Mouse (Mus musculus): ENCODE measurements around the gene 6430550D23Rik. TPM values are rescaled to one million over a fixed set of nuclear protein-coding genes. Genes with fewer than 3 reads are reported as not detected.

Gene 6430550D23Rik
- polyA plus RNA-seq, 1 experiment, result not detected

- 91% methylated on average over 4 of the region's 4 CpGs for WGBS
- TF ChIP-seq CTCF (IDR thresholded peaks at IDR 0.05; ENCODE audit: insufficient read depth, low read depth, low read length), result no peak
- TF ChIP-seq POLR2A (IDR thresholded peaks at IDR 0.05; ENCODE audit: insufficient read depth, low read depth, low read length), result no peak
- no peak overlapping the region for H3K4me3 ChIP-seq (ENCODE audit: insufficient read depth, low read depth, low read length)
Measured at GRCm38 (mm10) chr2:156005393-156005792, 2.4 kb downstream of the 6430550D23Rik start.

GRCm38 (mm10) chr2:155991863-155992321 lies 15.9 kb downstream of the 6430550D23Rik start:
- Histone ChIP-seq H3K27ac (ENCODE audit: insufficient read depth, low read depth, low read length) (no peak overlapping the region), H3K4me1 (ENCODE audit: control insufficient read depth, insufficient read depth, low read length) (peaks cover 11% of the 10 kb centered on the region), H3K4me3 (ENCODE audit: insufficient read depth, low read depth, low read length) (no peak overlapping the region)
- WGBS, result 41% methylated on average over 14 of the region's 14 CpGs
- TF ChIP-seq POLR2A (IDR thresholded peaks at IDR 0.05; ENCODE audit: insufficient read depth, low read depth, low read length), result no peak
- no peak for TF ChIP-seq CTCF (IDR thresholded peaks at IDR 0.05; ENCODE audit: insufficient read depth, low read depth, low read length)

More at GRCm38 (mm10) chr2:156005393-156005792, 2.4 kb downstream of the 6430550D23Rik start:
- H3K27ac ChIP-seq (ENCODE audit: insufficient read depth, low read depth, low read length), result no peak overlapping the region
- peaks cover 10% of the 10 kb centered on the region for H3K4me1 ChIP-seq (ENCODE audit: control insufficient read depth, insufficient read depth, low read length)

GRCm38 (mm10) chr2:155991151-155991550 lies 16.6 kb downstream of the 6430550D23Rik start:
- Histone ChIP-seq H3K4me3 (ENCODE audit: insufficient read depth, low read depth, low read length) (no peak overlapping the region), H3K4me1 (ENCODE audit: control insufficient read depth, insufficient read depth, low read length) (peaks cover 11% of the 10 kb centered on the region), H3K27ac (ENCODE audit: insufficient read depth, low read depth, low read length) (no peak overlapping the region)
- TF ChIP-seq CTCF (IDR thresholded peaks at IDR 0.05; ENCODE audit: insufficient read depth, low read depth, low read length) (no peak), POLR2A (IDR thresholded peaks at IDR 0.05; ENCODE audit: insufficient read depth, low read depth, low read length) (no peak)
- 84% methylated on average over 10 of the region's 10 CpGs for WGBS

GRCm38 (mm10) chr2:155989085-155989484 lies 18.7 kb downstream of the 6430550D23Rik start:
- no peak for TF ChIP-seq CTCF (IDR thresholded peaks at IDR 0.05; ENCODE audit: insufficient read depth, low read depth, low read length)
- TF ChIP-seq POLR2A (IDR thresholded peaks at IDR 0.05; ENCODE audit: insufficient read depth, low read depth, low read length), result no peak
- Histone ChIP-seq H3K4me3 (ENCODE audit: insufficient read depth, low read depth, low read length) (no peak overlapping the region), H3K27ac (ENCODE audit: insufficient read depth, low read depth, low read length) (no peak overlapping the region), H3K4me1 (ENCODE audit: control insufficient read depth, insufficient read depth, low read length) (peaks cover 11% of the 10 kb centered on the region)
- WGBS, result 81% methylated on average over 4 of the region's 4 CpGs

GRCm38 (mm10) chr2:155987131-155987530 lies 20.6 kb downstream of the 6430550D23Rik start:
- peaks cover 9% of the 10 kb centered on the region for H3K4me1 ChIP-seq (ENCODE audit: control insufficient read depth, insufficient read depth, low read length)
- no peak overlapping the region for H3K27ac ChIP-seq (ENCODE audit: insufficient read depth, low read depth, low read length)
- TF ChIP-seq CTCF (IDR thresholded peaks at IDR 0.05; ENCODE audit: insufficient read depth, low read depth, low read length) (no peak), POLR2A (IDR thresholded peaks at IDR 0.05; ENCODE audit: insufficient read depth, low read depth, low read length) (no peak)
- no peak overlapping the region for H3K4me3 ChIP-seq (ENCODE audit: insufficient read depth, low read depth, low read length)
- 97% methylated on average over 6 of the region's 6 CpGs for WGBS

- Histone ChIP-seq H3K4me3 (ENCODE audit: insufficient read depth, low read depth, low read length) (no peak overlapping the region), H3K4me1 (ENCODE audit: control insufficient read depth, insufficient read depth, low read length) (no peaks in the 10 kb centered on the region), H3K27ac (ENCODE audit: insufficient read depth, low read depth, low read length) (no peak overlapping the region; the same call in 1 of the 2 replicates)
- 89% methylated on average over 7 of the region's 7 CpGs for WGBS
- TF ChIP-seq POLR2A (IDR thresholded peaks at IDR 0.05; ENCODE audit: insufficient read depth, low read depth, low read length), result no peak
- no peak for TF ChIP-seq CTCF (IDR thresholded peaks at IDR 0.05; ENCODE audit: insufficient read depth, low read depth, low read length)
Measured at GRCm38 (mm10) chr2:155985776-155986175, 22.0 kb downstream of the 6430550D23Rik start.

- WGBS, result 85% methylated on average over 5 of the region's 5 CpGs
- no peak overlapping the region for H3K27ac ChIP-seq (ENCODE audit: insufficient read depth, low read depth, low read length)
- no peak overlapping the region for H3K4me3 ChIP-seq (ENCODE audit: insufficient read depth, low read depth, low read length)
- TF ChIP-seq CTCF (IDR thresholded peaks at IDR 0.05; ENCODE audit: insufficient read depth, low read depth, low read length) (no peak), POLR2A (IDR thresholded peaks at IDR 0.05; ENCODE audit: insufficient read depth, low read depth, low read length) (no peak)
- H3K4me1 ChIP-seq (ENCODE audit: control insufficient read depth, insufficient read depth, low read length), result 0 out of 2 replicates have a peak, but pooled peaks cover 2% of the 10 kb centered on the region
Measured at GRCm38 (mm10) chr2:155979328-155979991, 28.3 kb downstream of the 6430550D23Rik start.

GRCm38 (mm10) chr2:155974087-155974731 lies 33.6 kb downstream of the 6430550D23Rik start:
- H3K27ac ChIP-seq (ENCODE audit: insufficient read depth, low read depth, low read length), result no peak overlapping the region
- WGBS, result 74% methylated on average over 14 of the region's 14 CpGs

GRCm38 (mm10) chr2:155973348-155973747 lies 34.4 kb downstream of the 6430550D23Rik start:
- Histone ChIP-seq H3K27ac (ENCODE audit: insufficient read depth, low read depth, low read length) (no peak overlapping the region), H3K4me1 (ENCODE audit: control insufficient read depth, insufficient read depth, low read length) (no peaks in the 10 kb centered on the region), H3K4me3 (ENCODE audit: insufficient read depth, low read depth, low read length) (no peak overlapping the region)
- TF ChIP-seq CTCF (IDR thresholded peaks at IDR 0.05; ENCODE audit: insufficient read depth, low read depth, low read length) (no peak), POLR2A (IDR thresholded peaks at IDR 0.05; ENCODE audit: insufficient read depth, low read depth, low read length) (no peak)
- WGBS, result 88% methylated on average over 6 of the region's 6 CpGs

More at GRCm38 (mm10) chr2:155974087-155974731, 33.6 kb downstream of the 6430550D23Rik start:
- no peak overlapping the region for H3K4me3 ChIP-seq (ENCODE audit: insufficient read depth, low read depth, low read length)
- no peak for TF ChIP-seq CTCF (IDR thresholded peaks at IDR 0.05; ENCODE audit: insufficient read depth, low read depth, low read length)
- TF ChIP-seq POLR2A (IDR thresholded peaks at IDR 0.05; ENCODE audit: insufficient read depth, low read depth, low read length), result no peak
- H3K4me1 ChIP-seq (ENCODE audit: control insufficient read depth, insufficient read depth, low read length), result 0 out of 2 replicates have a peak, but pooled peaks cover 2% of the 10 kb centered on the region

Measured in olfactory bulb, adult 2 months (tissue).